In the genomic region with DNA sequence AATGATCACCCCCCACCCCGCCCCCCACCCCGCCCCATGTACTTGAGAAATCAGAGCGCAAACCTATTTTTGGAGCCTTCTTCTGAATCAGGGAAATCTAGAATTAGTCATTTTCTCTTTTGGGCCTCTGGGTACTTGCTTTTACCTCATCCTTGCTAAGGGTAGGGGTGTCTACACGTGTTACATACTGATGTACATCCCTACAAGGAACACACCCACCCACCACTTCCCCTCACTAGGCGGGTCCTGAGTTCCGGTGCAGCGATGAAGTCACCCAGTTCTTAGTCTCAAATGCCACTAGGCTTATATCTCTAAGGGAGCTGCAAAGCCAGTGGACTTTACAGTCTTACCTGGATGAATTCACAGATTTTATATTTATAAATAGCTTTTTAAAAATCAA, we compare ENCODE assay signal across 15 mouse cellular contexts.
DNase-seq lines count a peak whose midpoint lies in the region; ATAC-seq lines count a peak whose summit lies in the region.
"Had no signal": no experiment of that assay in that cellular context is flagged by ENCODE, and none has a peak within 500 bp of the region (broad histone marks: within the 10 kb centered on the region; RNA-seq: fewer than 3 reads in every experiment).

No protein-coding gene starts in this region.

- H3K4me2 ChIP-seq in forebrain, embryonic 14.5 days (ENCODE audit: low read length): peak overlapping the region; percentile 61; the same call in 1 of the 2 replicates
- H3K4me2 ChIP-seq in forebrain, embryonic 11.5 days (ENCODE audit: low read depth, low read length, severe bottlenecking): no peak overlapping the region

- H3K4me3 ChIP-seq in forebrain, embryonic 14.5 days (ENCODE audit: low read depth, low read length): no peak overlapping the region
- H3K4me3 ChIP-seq in forebrain, embryonic 11.5 days (ENCODE audit: low read depth, low read length): no peak overlapping the region

- DNase-seq in forebrain, embryonic 14.5 days (ENCODE audit: low spot score): no peak
- DNase-seq in forebrain, embryonic 11.5 days (ENCODE audit: low spot score): no peak
- DNase-seq in left cerebral cortex, adult 11 months (ENCODE audit: low spot score): peak; percentile 76
- DNase-seq in left cerebral cortex, postnatal 10 days (ENCODE audit: extremely low spot score in 1 of 2, low spot score in 2 of 2): no peak
- DNase-seq in brain, adult 2 months (ENCODE audit: low read depth, low spot score): peak; percentile 90
- DNase-seq in gastrocnemius, postnatal 25 days: no peak
- DNase-seq in urinary bladder, postnatal 14 days (ENCODE audit: low spot score): no peak
- DNase-seq: adrenal gland, postnatal 25 days; cerebellum, adult 9-11 months; gastrocnemius, postnatal 36 days; heart, postnatal 4 days; kidney, postnatal 25 days; lung, postnatal 10 days; thymus, adult 2 months had no signal

- intact Hi-C loops in left cerebral cortex, postnatal 10 days (cut with DNase I): no loop called here

- no peak overlapping the region for H3K27ac ChIP-seq in forebrain, embryonic 14.5 days (ENCODE audit: low read depth, low read length)
- no peak overlapping the region for H3K27ac ChIP-seq in forebrain, embryonic 11.5 days (ENCODE audit: low read depth, low read length)

- no peak overlapping the region for H3K9ac ChIP-seq in forebrain, embryonic 14.5 days (ENCODE audit: low read length)
- no peak overlapping the region for H3K9ac ChIP-seq in forebrain, embryonic 11.5 days (ENCODE audit: low read length)

- no peaks in the 10 kb centered on the region for H3K36me3 ChIP-seq in forebrain, embryonic 14.5 days (ENCODE audit: control insufficient read depth, insufficient read depth, low read length)
- H3K36me3 ChIP-seq in forebrain, embryonic 11.5 days (ENCODE audit: control insufficient read depth, insufficient read depth, low read length): no peaks in the 10 kb centered on the region

- H3K9me3 ChIP-seq in forebrain, embryonic 14.5 days (replicated peaks; ENCODE audit: control insufficient read depth, low read length): no peaks in the 10 kb centered on the region
- H3K9me3 ChIP-seq in forebrain, embryonic 11.5 days (ENCODE audit: control insufficient read depth, low read length): no peaks in the 10 kb centered on the region

- H3K4me1 ChIP-seq in forebrain, embryonic 14.5 days (ENCODE audit: control insufficient read depth, insufficient read depth, low read length): peaks cover 17% of the 10 kb centered on the region
- H3K4me1 ChIP-seq in forebrain, embryonic 11.5 days (replicated peaks; ENCODE audit: control insufficient read depth, insufficient read depth, low read length): peaks cover 3% of the 10 kb centered on the region; the same call in 1 of the 2 replicates

- 94% methylated on average over 7 of the region's 7 CpGs for WGBS in forebrain, embryonic 14.5 days
- WGBS in forebrain, embryonic 11.5 days: 96% methylated on average over 7 of the region's 7 CpGs

- ATAC-seq in forebrain, embryonic 14.5 days: no peak
- ATAC-seq in forebrain, embryonic 11.5 days (replicated peaks; ENCODE audit: low FRiP score): no peak
- peak; percentile 45; the same call in 1 of the 2 replicates for ATAC-seq in neutrophil, adult 5-6 weeks (ENCODE audit: extremely low read depth, insufficient number of reproducible peaks, low FRiP score, poor library complexity, severe bottlenecking)

- no peaks in the 10 kb centered on the region for H3K27me3 ChIP-seq in forebrain, embryonic 14.5 days (replicated peaks; ENCODE audit: control insufficient read depth, insufficient read depth, low read length)
- H3K27me3 ChIP-seq in forebrain, embryonic 11.5 days (ENCODE audit: control insufficient read depth, insufficient read depth, low read length): no peaks in the 10 kb centered on the region

Comparison
In these comparisons a context has a peak if more than half of its experiments do, and no peak if none do; other contexts are left out.
1. DNase-seq: peak in left cerebral cortex, adult 11 months (single experiment) and brain, adult 2 months (single experiment); none in forebrain, embryonic 14.5 days (single experiment), forebrain, embryonic 11.5 days (single experiment), left cerebral cortex, postnatal 10 days (0 of 2), gastrocnemius, postnatal 25 days (single experiment) and urinary bladder, postnatal 14 days (single experiment).